Mouse (Mus musculus) testis, adult 2 months (tissue): ENCODE results near the gene Arhgef2.

Experiments used
- CTCF ChIP-seq: fragments of 200-500 bp; IDR thresholded peaks from 2 replicates; pipeline ENCODE4 v1.5.1; 2012; ENCODE audit warnings: low read depth, mild to moderate bottlenecking, inconsistent platforms, low read length, moderate library complexity; ENCODE audit not compliant: control insufficient read depth, insufficient read depth, insufficient replicate concordance
- POLR2A ChIP-seq: fragments of 200-500 bp; IDR thresholded peaks from 2 replicates; pipeline ENCODE4 v1.6.1; 2012; ENCODE audit warnings: low read depth, mild to moderate bottlenecking, inconsistent platforms, low read length, moderate library complexity; ENCODE audit not compliant: control insufficient read depth

- TF ChIP-seq CTCF (no peak), POLR2A (no peak)
Measured at GRCm38 (mm10) chr3:88622113-88622940, 16.6 kb downstream of the Arhgef2 start.
